Mouse (Mus musculus): ENCODE data around the gene Cited4. TPM values are rescaled to one million over a fixed set of nuclear protein-coding genes. Genes with fewer than 3 reads are reported as not detected.

Gene Cited4
- 10 to 100 TPM; 57.5 to 61.8 TPM for total RNA-seq (2021)
- long read RNA-seq, experiment 1, transcript Cited4-201 (1 exons, 1,249 nt): major isoform, 221 of 221 reads
- long read RNA-seq, experiment 1, partial matches to known transcripts: 0 of 221 reads
- long read RNA-seq, experiment 1, other reads (novel, unspliced or antisense): 0 of 221 reads
- long read RNA-seq, experiment 2, transcript Cited4-201 (1 exons, 1,249 nt): major isoform, 212 of 213 reads
- long read RNA-seq, experiment 2, partial matches to known transcripts: 0 of 213 reads
- long read RNA-seq, experiment 2, other reads (novel, unspliced or antisense): 1 of 213 reads

GRCm38 (mm10) chr4:120666358-120667024, at the start of gene Cited4:
Gene Cited4, plus strand, starts transcription at chr4:120666572.
- intact Hi-C loops (cut with DNase I): loop anchor here (5.0 kb wide), 1 partner anchor 74 kb away; no protein-coding TSS in a partner anchor
- DNase-seq: peak; percentile 84 to 88

GRCm38 (mm10) chr4:120627728-120628127, 38.6 kb upstream of the Cited4 start:
- intact Hi-C loops (cut with DNase I): no loop called here

GRCm38 (mm10) chr4:120630218-120630931, 36.0 kb upstream of the Cited4 start:
- intact Hi-C loops (cut with DNase I): no loop called here
- no peak for DNase-seq

More at GRCm38 (mm10) chr4:120627728-120628127, 38.6 kb upstream of the Cited4 start:
- no peak for DNase-seq

- intact Hi-C loops (cut with DNase I): no loop called here
- DNase-seq: no peak
Observed at GRCm38 (mm10) chr4:120631828-120632227, 34.5 kb upstream of the Cited4 start.

- intact Hi-C loops (cut with DNase I): no loop called here
- DNase-seq: no peak
Observed at GRCm38 (mm10) chr4:120635351-120635750, 31.0 kb upstream of the Cited4 start.

- intact Hi-C loops (cut with DNase I): no loop called here
- DNase-seq: no peak
Observed at GRCm38 (mm10) chr4:120641946-120642345, 24.4 kb upstream of the Cited4 start.

- intact Hi-C loops (cut with DNase I): no loop called here
- no peak for DNase-seq
Observed at GRCm38 (mm10) chr4:120643899-120644298, 22.5 kb upstream of the Cited4 start.

- intact Hi-C loops (cut with DNase I): no loop called here
- peak; percentile 12 to 13 for DNase-seq
Observed at GRCm38 (mm10) chr4:120649369-120650207, 16.8 kb upstream of the Cited4 start.

- no peak for DNase-seq
- intact Hi-C loops (cut with DNase I): no loop called here
Observed at GRCm38 (mm10) chr4:120650208-120650592, 16.2 kb upstream of the Cited4 start.

GRCm38 (mm10) chr4:120655898-120656297, 10.5 kb upstream of the Cited4 start:
- intact Hi-C loops (cut with DNase I): no loop called here
- no peak for DNase-seq

GRCm38 (mm10) chr4:120660485-120660884, 5.9 kb upstream of the Cited4 start:
- intact Hi-C loops (cut with DNase I): no loop called here
- no peak for DNase-seq

GRCm38 (mm10) chr4:120664601-120665000, 1.8 kb upstream of the Cited4 start:
- intact Hi-C loops (cut with DNase I): no loop called here
- DNase-seq: no peak

GRCm38 (mm10) chr4:120665144-120665700, 1.1 kb upstream of the Cited4 start:
- DNase-seq: no peak
- intact Hi-C loops (cut with DNase I): loop anchor here (5.0 kb wide), 1 partner anchor 73 kb away; no protein-coding TSS in a partner anchor

- intact Hi-C loops (cut with DNase I): loop anchor here (5.0 kb wide), 1 partner anchor 73 kb away; no protein-coding TSS in a partner anchor
- peak in 1 of 2 experiments; percentile 11 for DNase-seq
Observed at GRCm38 (mm10) chr4:120665782-120666181, 590 bp upstream of the Cited4 start.

- intact Hi-C loops (cut with DNase I): loop anchor here (5.0 kb wide), 1 partner anchor 75 kb away; no protein-coding TSS in a partner anchor
- DNase-seq: peak; percentile 59 to 66
Observed at GRCm38 (mm10) chr4:120667045-120667501, 701 bp downstream of the Cited4 start.

- intact Hi-C loops (cut with DNase I): loop anchor here (5.0 kb wide), 1 partner anchor 75 kb away; no protein-coding TSS in a partner anchor
- DNase-seq: no peak
Observed at GRCm38 (mm10) chr4:120667555-120667954, 1.2 kb downstream of the Cited4 start.

GRCm38 (mm10) chr4:120668551-120668950, 2.2 kb downstream of the Cited4 start:
- peak; percentile 47 to 54 for DNase-seq
- intact Hi-C loops (cut with DNase I): loop anchor here (2.0 to 5.0 kb wide), 2 partner anchors 52 to 76 kb away; no protein-coding TSS in a partner anchor

GRCm38 (mm10) chr4:120669585-120669984, 3.2 kb downstream of the Cited4 start:
- intact Hi-C loops (cut with DNase I): loop anchor here (2.0 to 5.0 kb wide), 2 partner anchors 53 to 77 kb away; no protein-coding TSS in a partner anchor

GRCm38 (mm10) chr4:120671046-120671445, 4.7 kb downstream of the Cited4 start:
- no peak for DNase-seq
- intact Hi-C loops (cut with DNase I): no loop called here

More at GRCm38 (mm10) chr4:120669585-120669984, 3.2 kb downstream of the Cited4 start:
- no peak for DNase-seq
